Mouse (Mus musculus) left cerebral cortex, postnatal 14 days (tissue): ENCODE measurements at regions not wholly inside any gene's neighbourhood (a gene's known extent, or its start where the extent isn't known, plus 50 kb on each side); places are given as distances from the start of the nearest gene placed in this dataset.
A peak's percentile ranks its signal among the peaks of the same experiment; 100 is the strongest.

Experiments
- DNase-seq, 2 experiments: peaks; one replicate each; pipeline ENCODE4 v3.0.0; 2021 to 2022; ENCODE audit warnings: low spot score in 2 of 2, mixed read lengths in 1 of 2
- intact Hi-C: fragments of 180-260 bp; cut with DNase I; formaldehyde crosslinking; loops from one replicate; pipeline ENCODE4 v1.15.1; 2025

DNA sequence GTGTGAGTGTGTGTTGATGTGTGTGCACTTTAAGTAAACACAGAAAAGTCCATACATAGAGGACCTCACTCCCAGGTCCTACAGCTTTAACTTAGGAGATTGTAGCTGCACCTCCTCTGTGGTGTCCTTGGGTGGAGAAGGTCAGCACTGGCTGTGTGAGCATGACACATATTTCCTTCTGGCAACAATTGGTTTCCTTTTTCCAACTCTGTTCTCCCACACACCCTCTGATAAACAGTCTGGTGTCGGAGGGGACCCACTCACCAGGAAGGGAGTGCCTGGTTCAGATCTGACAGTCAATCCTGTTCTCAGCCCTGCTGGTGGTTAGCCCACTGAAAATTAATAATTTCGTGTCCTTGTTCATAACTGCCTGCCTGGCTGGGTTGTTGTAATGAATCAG lies 276.7 kb downstream of the Ccdc91 start:
- intact Hi-C loops: no loop called here
- no peak for DNase-seq

GRCm38 (mm10) chr6:147753828-147754227 lies 278.2 kb downstream of the Ccdc91 start:
- intact Hi-C loops: no loop called here
- no peak for DNase-seq

DNA sequence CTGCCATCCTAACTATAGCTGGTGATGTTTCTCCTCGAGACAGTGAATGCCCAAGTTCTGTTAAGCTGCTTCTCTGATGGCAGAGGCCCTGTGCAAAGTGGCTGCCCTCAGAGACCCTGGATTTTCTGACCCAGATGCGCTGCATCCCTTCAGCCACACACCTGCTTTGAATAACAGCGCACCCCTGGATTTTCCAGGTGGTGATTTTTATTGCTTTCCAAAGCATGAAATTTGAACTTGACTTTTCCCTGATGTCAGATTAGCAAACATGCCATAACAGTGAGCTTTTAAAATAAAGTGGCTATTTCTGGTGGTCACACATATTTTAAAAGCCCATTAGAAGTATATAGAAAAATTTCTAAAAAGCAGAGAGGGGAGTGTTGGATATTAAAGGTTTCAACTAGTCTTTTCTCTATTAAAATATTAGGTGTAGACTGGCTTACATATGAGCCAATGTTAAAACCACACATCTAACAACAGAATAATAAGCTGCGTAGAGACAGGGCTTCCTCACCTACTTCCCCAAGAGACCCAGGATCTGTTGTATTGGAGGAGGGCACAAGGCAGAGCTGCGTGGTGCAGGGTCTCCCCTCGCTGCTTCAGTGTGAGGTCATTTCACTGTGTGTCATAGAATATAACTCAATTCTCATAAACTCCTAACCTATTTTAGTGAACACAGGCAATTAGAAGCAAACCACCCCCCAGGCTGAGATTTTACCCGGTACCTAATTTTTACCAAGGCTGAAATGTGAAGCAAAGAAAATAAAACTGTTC lies 280.3 kb downstream of the Ccdc91 start:
- intact Hi-C loops: no loop called here

DNA sequence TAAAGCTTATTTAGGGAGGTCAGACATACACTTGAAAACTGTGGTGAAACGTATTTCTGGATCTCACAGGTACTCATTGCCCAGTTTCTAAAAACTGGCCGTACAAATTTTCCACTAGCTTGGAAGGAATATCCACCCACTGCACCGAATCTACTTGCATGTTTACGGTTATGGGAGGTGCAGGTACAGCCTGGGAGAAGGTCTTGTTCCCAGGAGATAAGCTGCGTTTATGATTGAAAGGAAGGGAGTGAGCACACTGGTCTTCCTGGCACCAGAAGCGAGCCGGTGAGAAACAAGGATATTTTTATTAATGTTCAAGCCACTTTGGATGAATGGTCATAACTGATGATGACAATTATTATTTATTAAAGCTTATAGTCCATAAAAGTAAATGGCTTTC lies 283.9 kb downstream of the Ccdc91 start:
- DNase-seq: no peak
- intact Hi-C loops: no loop called here

More for the DNA sequence above, 280.3 kb downstream of the Ccdc91 start:
- DNase-seq: no peak

GRCm38 (mm10) chr6:147760113-147760512 lies 284.5 kb downstream of the Ccdc91 start:
- intact Hi-C loops: no loop called here
- no peak for DNase-seq

DNA sequence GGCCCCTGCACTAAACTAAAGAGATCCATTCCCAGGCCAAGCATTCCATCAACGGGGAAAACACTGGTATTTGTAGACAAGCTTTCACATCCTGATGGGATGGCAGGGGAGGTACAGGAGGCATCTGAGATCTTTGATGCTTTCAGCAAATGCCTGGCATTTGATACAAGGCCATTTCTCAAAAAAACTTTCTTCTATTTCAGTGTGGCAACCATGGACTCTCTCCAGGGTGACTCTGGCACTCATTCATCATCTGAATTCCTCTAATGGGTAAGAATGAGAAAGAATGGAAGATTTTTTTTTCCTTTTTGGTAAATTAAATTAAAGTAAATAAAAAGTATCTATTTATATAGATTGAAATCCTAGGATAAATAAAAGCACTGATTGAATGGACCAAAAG lies 281.8 kb upstream of the Far2 start:
- DNase-seq: no peak
- intact Hi-C loops: no loop called here

DNA sequence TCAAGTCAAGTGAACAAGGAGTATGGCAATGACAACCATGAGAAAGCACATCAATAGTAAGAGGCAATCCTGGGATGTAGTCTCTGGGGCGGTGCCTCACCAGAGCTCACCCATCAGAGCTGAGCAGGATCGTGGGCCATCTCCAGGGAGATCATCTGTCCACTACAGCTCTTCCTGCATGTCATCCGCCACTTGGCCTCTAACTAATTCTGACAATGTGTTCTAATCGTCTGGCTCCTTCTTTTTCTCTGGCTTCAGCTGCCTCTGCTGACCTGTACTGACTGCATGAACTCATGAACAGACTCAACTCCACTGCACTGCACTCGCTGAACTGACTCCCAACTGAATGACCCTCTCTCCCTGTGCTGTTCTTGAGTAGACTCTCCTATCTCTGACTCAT lies 277.9 kb upstream of the Far2 start:
- intact Hi-C loops: no loop called here
- DNase-seq: no peak

DNA sequence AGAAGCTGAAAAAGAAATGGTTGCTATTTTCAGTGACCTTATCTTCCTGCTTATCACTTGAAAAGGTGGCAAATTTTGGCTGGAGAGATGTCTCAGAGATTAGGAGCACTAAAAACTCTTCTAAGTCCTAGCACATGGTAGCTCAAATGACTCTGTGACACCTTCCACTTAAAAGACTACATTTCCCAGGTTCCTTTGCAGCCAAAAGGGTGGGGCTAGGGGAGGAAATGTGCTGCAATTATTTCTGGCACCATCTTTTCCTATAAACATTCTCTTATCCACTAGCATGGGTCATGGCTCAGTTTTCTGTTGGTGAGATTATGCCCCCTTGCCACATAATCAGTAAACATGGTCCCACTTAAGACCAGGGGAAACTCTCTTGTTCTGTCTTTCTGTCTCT lies 277.0 kb upstream of the Far2 start:
- intact Hi-C loops: no loop called here
- DNase-seq: no peak

- intact Hi-C loops: no loop called here
- peak in 1 of 2 experiments; percentile 7 for DNase-seq
These were observed 275.6 kb upstream of the Far2 start for GRCm38 (mm10) chr6:147771411-147771810.

DNA sequence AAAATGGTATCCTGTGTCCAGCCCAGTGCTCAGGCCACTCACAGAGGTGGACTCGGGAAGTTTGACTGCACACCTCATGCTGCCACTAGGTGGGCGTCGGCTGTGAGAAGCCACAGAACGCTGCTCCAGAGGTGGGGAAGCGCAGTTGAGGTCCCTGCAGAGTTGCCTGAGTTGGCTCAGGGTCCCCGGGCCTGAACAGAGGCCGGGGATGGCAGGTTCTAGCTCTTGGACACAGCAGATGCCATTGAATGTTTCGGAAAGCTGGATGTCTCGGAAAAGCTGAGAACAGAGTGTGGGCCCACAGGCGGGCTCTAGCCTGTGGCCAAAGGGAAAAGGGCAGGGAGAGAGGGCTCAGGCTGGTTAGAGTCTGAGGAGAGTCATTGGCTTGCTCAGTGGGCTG lies 273.2 kb upstream of the Far2 start:
- DNase-seq: no peak
- intact Hi-C loops: no loop called here

- no peak for DNase-seq
- intact Hi-C loops: no loop called here
These were observed 272.4 kb upstream of the Far2 start for GRCm38 (mm10) chr6:147774626-147775025.

DNA sequence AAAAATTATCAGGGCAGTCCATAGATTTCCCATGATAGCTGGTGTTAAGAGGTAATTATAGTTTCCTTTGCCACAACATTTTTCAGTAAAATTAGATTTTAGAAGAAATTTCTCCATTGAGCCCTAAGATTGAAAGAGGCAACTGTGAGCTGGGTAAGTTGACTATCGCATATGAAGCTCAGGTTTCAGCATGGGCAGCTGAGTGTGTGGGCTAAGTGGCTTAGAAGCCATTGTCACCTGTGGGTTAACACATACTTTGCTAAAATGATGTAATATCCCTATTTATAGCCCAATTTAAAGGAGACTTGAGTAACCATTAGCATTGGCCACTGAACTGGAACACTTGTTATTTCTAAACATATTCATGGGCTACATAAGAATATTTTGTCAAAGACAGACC lies 267.6 kb upstream of the Far2 start:
- intact Hi-C loops: no loop called here
- no peak for DNase-seq

DNA sequence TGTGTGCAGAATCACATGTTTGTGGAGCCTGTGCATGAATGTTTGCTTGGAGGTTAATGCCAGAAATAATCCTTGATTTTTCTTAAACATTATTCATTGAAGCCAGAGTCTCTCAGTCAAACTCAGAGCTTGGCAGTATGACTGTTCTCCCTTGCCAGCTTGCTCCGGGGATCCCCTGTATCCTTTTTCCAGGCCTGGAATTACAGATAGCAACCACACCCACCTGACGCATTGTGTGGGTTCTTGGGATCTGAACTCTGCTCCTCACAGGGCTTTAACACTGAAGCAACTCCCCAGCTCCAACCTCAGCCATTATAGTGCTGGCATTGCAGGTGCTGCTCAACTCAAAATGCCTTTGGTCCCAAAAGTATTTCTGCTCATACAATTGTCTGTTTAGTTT lies 262.8 kb upstream of the Far2 start:
- DNase-seq: no peak
- intact Hi-C loops: no loop called here

GRCm38 (mm10) chr6:147784854-147785253 lies 262.2 kb upstream of the Far2 start:
- intact Hi-C loops: no loop called here
- DNase-seq: no peak

DNA sequence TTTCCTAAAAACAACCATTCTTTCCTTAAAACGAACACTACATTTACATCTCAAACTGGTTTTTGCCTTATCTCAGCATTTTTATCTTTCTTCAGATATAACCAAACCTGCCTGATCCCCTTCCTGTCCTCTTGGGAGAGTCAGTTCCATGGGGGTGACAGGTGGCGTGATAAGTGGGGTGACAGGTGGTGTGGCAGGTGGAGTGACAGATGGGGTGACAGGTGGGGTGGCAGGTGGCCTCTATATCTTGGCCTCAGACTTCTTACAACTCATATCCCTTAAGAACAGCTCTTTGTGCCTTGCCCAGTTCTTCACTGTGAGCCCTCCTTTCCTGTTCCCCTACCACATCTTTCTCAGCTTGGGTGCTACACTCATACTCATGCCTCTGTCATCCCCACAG lies 259.0 kb upstream of the Far2 start:
- DNase-seq: no peak
- intact Hi-C loops: no loop called here

DNA sequence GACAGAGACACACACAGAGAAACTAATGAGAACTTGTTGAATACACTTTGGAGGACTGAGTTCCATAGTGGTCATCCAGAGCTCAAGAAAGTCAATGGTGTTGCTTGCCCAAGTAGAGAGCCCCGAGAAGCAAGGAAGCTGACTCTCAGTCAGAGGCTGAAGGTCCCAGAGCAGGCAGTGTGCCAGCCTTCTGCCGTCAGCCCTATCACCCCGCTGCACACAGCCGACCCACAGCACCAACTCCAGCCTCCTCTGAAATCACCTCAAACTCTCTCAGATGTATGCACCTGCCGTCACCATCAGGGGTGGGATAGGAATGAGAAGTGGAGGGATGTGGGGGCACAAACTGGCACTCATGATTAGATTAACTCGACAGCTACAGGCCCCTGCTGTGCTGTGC lies 257.9 kb upstream of the Far2 start:
- intact Hi-C loops: no loop called here
- DNase-seq: no peak

- intact Hi-C loops: no loop called here
These were observed 253.2 kb upstream of the Far2 start for GRCm38 (mm10) chr6:147793811-147794210.

DNA sequence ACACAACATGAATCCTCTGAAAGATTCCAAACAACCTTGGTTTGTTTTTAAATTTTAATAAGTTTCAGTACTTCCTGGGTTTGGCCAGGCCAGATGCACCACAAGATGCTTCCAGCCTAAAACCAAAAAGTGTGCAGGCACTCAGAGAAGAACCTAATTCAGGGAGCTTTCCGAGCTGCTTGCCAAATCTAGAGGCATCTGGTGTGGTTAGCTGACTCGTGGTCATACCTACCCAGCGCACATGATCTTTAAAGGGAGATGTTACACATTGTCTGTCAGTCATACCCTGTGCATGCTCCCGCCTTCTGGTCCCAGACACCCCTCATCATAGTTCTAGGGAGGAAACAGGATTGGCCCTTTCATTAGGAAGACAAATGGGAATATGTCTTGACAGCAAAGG lies 252.7 kb upstream of the Far2 start:
- intact Hi-C loops: no loop called here
- DNase-seq: no peak

More at GRCm38 (mm10) chr6:147793811-147794210, 253.2 kb upstream of the Far2 start:
- DNase-seq: no peak

DNA sequence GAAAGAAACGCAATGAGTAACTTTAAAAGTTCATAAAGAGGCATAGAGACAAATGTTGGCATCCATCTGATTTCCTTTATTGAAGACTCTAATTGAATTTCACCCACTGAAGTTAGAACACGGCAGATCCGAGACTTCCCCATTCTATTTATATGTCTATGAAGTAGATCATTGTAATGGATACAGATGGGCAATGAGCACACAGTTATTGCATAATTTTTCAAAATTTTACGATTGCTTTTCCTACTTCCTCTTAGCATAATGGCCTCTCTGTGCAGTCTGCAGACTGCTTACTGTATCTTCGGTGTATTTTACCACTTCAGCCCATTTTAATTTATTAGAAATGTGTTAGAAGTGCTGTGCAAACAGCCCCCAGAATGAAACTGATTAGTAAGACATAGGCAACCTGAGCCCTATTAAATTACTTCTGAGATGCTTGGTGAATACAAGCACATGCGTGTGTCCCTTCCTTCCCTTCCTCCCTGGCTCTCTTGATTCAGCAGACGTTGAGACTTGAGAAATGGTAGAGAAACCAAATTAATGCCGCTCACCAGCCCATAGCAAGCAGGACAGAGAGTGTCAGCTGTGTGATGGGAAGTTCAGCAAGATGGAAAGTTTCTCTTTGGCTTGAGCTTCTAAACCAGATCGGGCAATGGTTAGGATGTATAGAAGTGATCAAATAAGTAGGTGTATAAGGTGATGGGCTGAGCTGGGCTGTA lies 247.9 kb upstream of the Far2 start:
- no peak for DNase-seq

DNA sequence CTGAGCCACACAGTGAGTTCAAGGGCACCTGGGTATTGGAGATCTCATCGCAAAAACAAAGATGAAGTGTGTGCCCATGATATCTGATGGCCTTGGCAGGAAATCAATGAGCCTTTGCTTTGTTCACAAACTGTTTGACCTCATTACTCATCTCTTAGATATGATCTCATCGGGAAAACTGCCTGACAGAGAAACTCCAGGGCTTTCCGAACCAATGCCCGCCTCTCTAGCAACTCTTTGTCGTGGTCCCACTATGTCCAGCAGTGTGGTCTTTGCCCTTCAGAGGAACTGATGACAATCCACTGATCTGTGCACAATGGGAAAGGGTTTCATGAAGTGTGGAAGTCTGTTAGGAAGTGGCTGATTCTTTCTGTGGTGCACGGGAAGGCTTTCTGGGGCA lies 247.2 kb upstream of the Far2 start:
- intact Hi-C loops: no loop called here

More for the DNA sequence above, 247.9 kb upstream of the Far2 start:
- intact Hi-C loops: no loop called here

GRCm38 (mm10) chr6:147800846-147801245 lies 246.2 kb upstream of the Far2 start:
- intact Hi-C loops: no loop called here
- no peak for DNase-seq

More for the DNA sequence above, 247.2 kb upstream of the Far2 start:
- no peak for DNase-seq
